Mouse (Mus musculus) MEL (cell line): ENCODE data around the gene Ube2e3. TPM values are rescaled to one million over a fixed set of nuclear protein-coding genes. Genes with fewer than 3 reads are reported as not detected.

Source experiments
- DNase-seq: peaks from one replicate; pipeline ENCODE4 v3.0.0; 2011; ENCODE audit warnings: low read depth, low spot score
- H3K27ac ChIP-seq: 2 replicates; pipeline ENCODE4 v1.5.1; 2012; ENCODE audit warnings: low read depth, mild to moderate bottlenecking, control low read depth, low read length, moderate library complexity; ENCODE audit not compliant: control insufficient read depth
- H3K27me3 ChIP-seq, 2 experiments: fragments of 150-350 bp in 1 of 2; sonication (generic) in 1 of 2; 2 replicates each; pipeline ENCODE4 v1.6.1; 2012; ENCODE audit warnings: low read length in 2 of 2, mild to moderate bottlenecking in 2 of 2, improper control_type of control experiment in 1 of 2, moderate library complexity in 1 of 2; ENCODE audit not compliant: insufficient read depth in 2 of 2, control insufficient read depth in 1 of 2
- H3K36me3 ChIP-seq, 2 experiments: 2 replicates each; pipeline ENCODE4 v1.6.1; 2012 to 2014; ENCODE audit warnings: low read length in 2 of 2, improper control_type of control experiment in 1 of 2, inconsistent platforms in 1 of 2, mild to moderate bottlenecking in 1 of 2; ENCODE audit not compliant: insufficient read depth in 2 of 2, control insufficient read depth in 1 of 2
- H3K4me1 ChIP-seq, 2 experiments: fragments of 150-350 bp in 1 of 2; sonication (generic) in 1 of 2; 2 replicates each; pipeline ENCODE4 v1.6.1; 2012; ENCODE audit warnings: low read length in 2 of 2, improper control_type of control experiment in 1 of 2, mild to moderate bottlenecking in 1 of 2; ENCODE audit not compliant: insufficient read depth in 2 of 2, control insufficient read depth in 1 of 2
- H3K4me3 ChIP-seq, 2 experiments: fragments of 150-350 bp in 1 of 2; sonication (generic) in 1 of 2; 2 replicates each; pipeline ENCODE4 v1.5.1; 2012; ENCODE audit warnings: low read depth in 2 of 2, low read length in 2 of 2, mild to moderate bottlenecking in 2 of 2, moderate library complexity in 2 of 2, control low read depth in 1 of 2, improper control_type of control experiment in 1 of 2; ENCODE audit not compliant: control insufficient read depth in 1 of 2, insufficient read depth in 1 of 2
- H3K79me2 ChIP-seq: 2 replicates; pipeline ENCODE4 v1.6.1; 2012; ENCODE audit warnings: mild to moderate bottlenecking, low read length, moderate library complexity; ENCODE audit not compliant: control insufficient read depth, poor library complexity, insufficient read depth
- H3K9ac ChIP-seq: 2 replicates; pipeline ENCODE4 v1.6.1; 2012; ENCODE audit warnings: low read depth, mild to moderate bottlenecking, control low read depth, low read length, moderate library complexity; ENCODE audit not compliant: control insufficient read depth, poor library complexity, severe bottlenecking
- H3K9me3 ChIP-seq: fragments of 150-350 bp; sonication (generic); replicated peaks from 2 replicates; pipeline ENCODE4 v1.6.1; 2012; ENCODE audit warnings: mild to moderate bottlenecking, low read length, improper control_type of control experiment, moderate library complexity; ENCODE audit not compliant: insufficient read depth
- CHD2 ChIP-seq: IDR thresholded peaks from 2 replicates; pipeline ENCODE4 v1.6.1; 2011; ENCODE audit warnings: low read length, improper control_type of control experiment
- E2F4 ChIP-seq: IDR thresholded peaks from 2 replicates; pipeline ENCODE4 v1.6.1; 2011; ENCODE audit warnings: low read depth, low read length, improper control_type of control experiment, borderline replicate concordance
- ELF1 ChIP-seq: IDR thresholded peaks from 2 replicates; pipeline ENCODE4 v1.6.1; 2014; ENCODE audit warnings: low read depth, mild to moderate bottlenecking, inconsistent platforms, low read length, improper control_type of control experiment, moderate library complexity
- GABPA ChIP-seq: IDR thresholded peaks from 2 replicates; pipeline ENCODE4 v1.6.1; 2012; ENCODE audit warnings: low read depth, mild to moderate bottlenecking, inconsistent platforms, low read length, improper control_type of control experiment, moderate library complexity
- GATA1 ChIP-seq: IDR thresholded peaks from 2 replicates; pipeline ENCODE4 v1.6.1; 2011; ENCODE audit warnings: low read depth, low read length, improper control_type of control experiment
- MAFK ChIP-seq: IDR thresholded peaks from 2 replicates; pipeline ENCODE4 v1.6.1; 2011; ENCODE audit warnings: low read depth, mild to moderate bottlenecking, low read length, improper control_type of control experiment, borderline replicate concordance
- MAX ChIP-seq: IDR thresholded peaks from 2 replicates; pipeline ENCODE4 v1.6.1; 2011; ENCODE audit warnings: low read length, improper control_type of control experiment
- MAZ ChIP-seq: IDR thresholded peaks from 2 replicates; pipeline ENCODE4 v1.6.1; 2012; ENCODE audit warnings: low read depth, mild to moderate bottlenecking, inconsistent platforms, low read length, improper control_type of control experiment
- MEF2A ChIP-seq: IDR thresholded peaks from 2 replicates; pipeline ENCODE4 v1.6.1; 2014; ENCODE audit warnings: low read depth, mild to moderate bottlenecking, inconsistent platforms, low read length, improper control_type of control experiment; ENCODE audit not compliant: poor library complexity, insufficient replicate concordance, severe bottlenecking; ENCODE audit errors: extremely low read depth
- MXI1 ChIP-seq: IDR thresholded peaks from 2 replicates; pipeline ENCODE4 v1.6.1; 2011; ENCODE audit warnings: mild to moderate bottlenecking, low read depth, low read length, improper control_type of control experiment
- MYC ChIP-seq: IDR thresholded peaks from 2 replicates; pipeline ENCODE4 v1.6.1; 2011; ENCODE audit warnings: low read depth, mild to moderate bottlenecking, low read length, improper control_type of control experiment, moderate library complexity
- POLR2AphosphoS2 ChIP-seq: IDR thresholded peaks from 2 replicates; pipeline ENCODE4 v1.6.1; 2011; ENCODE audit warnings: low read length, improper control_type of control experiment
- POLR2AphosphoS5 ChIP-seq: IDR thresholded peaks from 2 replicates; pipeline ENCODE4 v1.6.1; 2012; ENCODE audit warnings: low read depth, borderline replicate concordance, mild to moderate bottlenecking, inconsistent platforms, low read length, moderate library complexity, mixed read lengths
- SIN3A ChIP-seq: IDR thresholded peaks from 2 replicates; pipeline ENCODE4 v1.6.1; 2012; ENCODE audit warnings: low read length, improper control_type of control experiment, inconsistent platforms
- TAL1 ChIP-seq: IDR thresholded peaks from 2 replicates; pipeline ENCODE4 v1.6.1; 2012; ENCODE audit warnings: mild to moderate bottlenecking, inconsistent platforms, low read length, moderate library complexity, mixed read lengths
- TBP ChIP-seq: IDR thresholded peaks from 2 replicates; pipeline ENCODE4 v1.8.0; 2011; ENCODE audit warnings: low read depth, low read length, improper control_type of control experiment
- TCF12 ChIP-seq: IDR thresholded peaks from 2 replicates; pipeline ENCODE4 v1.6.1; 2014; ENCODE audit warnings: low read depth, mild to moderate bottlenecking, inconsistent platforms, low read length, improper control_type of control experiment, moderate library complexity
- UBTF ChIP-seq: IDR thresholded peaks from 2 replicates; pipeline ENCODE4 v1.6.1; 2012; ENCODE audit warnings: low read depth, mild to moderate bottlenecking, inconsistent platforms, low read length, improper control_type of control experiment, moderate library complexity, borderline replicate concordance; ENCODE audit not compliant: insufficient read depth
- ZC3H11A ChIP-seq: IDR thresholded peaks from 2 replicates; pipeline ENCODE4 v1.6.1; 2012; ENCODE audit warnings: low read depth, mild to moderate bottlenecking, inconsistent platforms, low read length, improper control_type of control experiment
- polyA plus RNA-seq, 2 experiments: library from polyadenylated mRNA; stranded (reverse) in 1 of 2; unstranded in 1 of 2; fragments of >175 nt in 1 of 2; fragments of >200 nt in 1 of 2; gene quantifications; 2 replicates each; pipeline versions ENCODE4 v1.2.1 to v1.2.4; 2012; ENCODE audit warnings: low replicate concordance in 2 of 2, low read depth in 1 of 2; ENCODE audit not compliant: insufficient read length in 2 of 2, insufficient read depth in 1 of 2, missing spikeins in 1 of 2
- total RNA-seq: library from RNA; depleted of rRNA; stranded (reverse); fragments of 300-350 nt; gene quantifications from 2 replicates; pipeline ENCODE4 v1.2.3, GENCODE M21; 2012

Gene Ube2e3
- total and polyA plus RNA-seq, 3 experiments, result 41.9 to 160 (median 99.4) TPM

GRCm38 (mm10) chr2:78873946-78874345, 6.0 kb downstream of the Ube2e3 start:
- Histone ChIP-seq H3K9ac (peak overlapping the region; percentile 2; the same call in 1 of the 2 replicates), H3K4me3 (no peak overlapping the region), H3K36me3 (peaks cover 0 to 57% of the 10 kb centered on the region in 2 experiments), H3K9me3 (no peaks in the 10 kb centered on the region), H3K79me2 (peaks cover 62% of the 10 kb centered on the region), H3K27ac (no peak overlapping the region), H3K27me3 (no peaks in the 10 kb centered on the region), H3K4me1 (peaks cover 19% of the 10 kb centered on the region in 2 experiments)
- DNase-seq, result no peak
- TF ChIP-seq MAFK (no peak), MAZ (no peak), POLR2AphosphoS5 (no peak), MAX (no peak), UBTF (no peak), E2F4 (no peak), TCF12 (no peak), SIN3A (no peak), TBP (no peak), POLR2AphosphoS2 (no peak), MYC (no peak), MEF2A (no peak), ZC3H11A (no peak), MXI1 (no peak), ELF1 (no peak), GABPA (no peak), TAL1 (no peak)

- H3K9ac ChIP-seq, result no peak overlapping the region
- no peak for DNase-seq
- no peaks in the 10 kb centered on the region for H3K27me3 ChIP-seq
- H3K27ac ChIP-seq, result no peak overlapping the region
- peaks cover 13 to 20% of the 10 kb centered on the region in 2 experiments for H3K4me1 ChIP-seq
- TF ChIP-seq MYC (no peak), CHD2 (no peak), GATA1 (peak; percentile 40; the same call in 1 of the 2 replicates), ELF1 (peak; percentile 29; the same call in 1 of the 2 replicates)
- H3K4me3 ChIP-seq, result no peak overlapping the region
- no peaks in the 10 kb centered on the region for H3K9me3 ChIP-seq
- H3K79me2 ChIP-seq, result peaks cover 48% of the 10 kb centered on the region
- H3K36me3 ChIP-seq, result peaks cover 3 to 57% of the 10 kb centered on the region in 2 experiments
Measured at GRCm38 (mm10) chr2:78876002-78876401, 8.1 kb downstream of the Ube2e3 start.
